Mouse (Mus musculus) erythroblast, embryonic 14.5 days (primary cell): Measurements from ENCODE around the gene Ano8.

ENCODE experiments used
- GATA1 ChIP-seq: IDR thresholded peaks from 2 replicates; pipeline ENCODE4 v1.6.1; 2012; ENCODE audit warnings: low read length, inconsistent platforms, mixed read lengths
- TAL1 ChIP-seq: IDR thresholded peaks from 3 replicates; pipeline ENCODE4 v1.6.1; 2012; ENCODE audit warnings: low read length, inconsistent platforms, mixed read lengths

- no peak for TF ChIP-seq TAL1
- TF ChIP-seq GATA1, result no peak
These were observed 44.4 kb downstream of the Ano8 start for GRCm38 (mm10) chr8:71441404-71441803.
